Mouse (Mus musculus) bone marrow, adult 2 months (tissue): Measurements from ENCODE around the gene Trpv2.

Experiments
- CTCF ChIP-seq: fragments of 200-500 bp; IDR thresholded peaks from 2 replicates; pipeline ENCODE4 v1.5.1; 2011; ENCODE audit warnings: low read length, control low read depth; ENCODE audit not compliant: control insufficient read depth, insufficient read depth
- POLR2A ChIP-seq: fragments of 200-500 bp; IDR thresholded peaks from 2 replicates; pipeline ENCODE4 v1.6.1; 2011; ENCODE audit warnings: low read depth, mild to moderate bottlenecking, control low read depth, low read length, borderline replicate concordance; ENCODE audit not compliant: control insufficient read depth

DNA sequence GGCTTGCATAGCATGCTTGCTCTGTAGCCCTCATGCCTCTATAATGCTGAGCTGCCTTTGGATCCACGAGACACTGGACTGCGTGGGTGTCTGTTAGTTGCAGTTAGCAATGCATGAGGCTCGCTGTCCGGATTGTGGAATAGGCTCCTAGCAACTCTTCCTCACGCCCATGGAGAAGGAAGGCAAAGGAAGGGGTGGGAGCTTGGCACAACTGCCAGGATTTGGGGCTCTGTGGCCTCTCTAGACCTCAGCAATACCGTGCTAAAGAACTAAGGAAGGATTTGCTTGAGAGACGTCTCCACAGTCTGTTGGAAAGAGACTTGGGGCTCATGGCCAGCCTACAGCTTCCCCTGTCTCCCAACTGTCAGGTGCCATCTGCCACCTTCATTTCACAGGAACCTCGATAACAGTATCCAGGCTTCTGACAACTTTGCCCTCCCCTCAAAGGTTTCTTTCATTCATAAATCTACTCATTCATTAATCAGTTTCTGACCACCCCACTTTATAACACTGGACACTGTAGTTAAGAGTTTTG is 40.7 kb downstream of the Trpv2 start:
- no peak for TF ChIP-seq CTCF
- TF ChIP-seq POLR2A, result no peak
